Mouse (Mus musculus) hindbrain, embryonic 12.5 days (tissue): Measurements from ENCODE around the gene Pdrg1. TPM values are rescaled to one million over a fixed set of nuclear protein-coding genes. Genes with fewer than 3 reads are reported as not detected.

Experiments used
- ATAC-seq: fragments of 200-750 bp; cut with Nextera tagmentation; 2 replicates; pipeline ENCODE4 v1.8.0; 2017; ENCODE audit warnings: moderate TSS enrichment; ENCODE audit not compliant: low FRiP score
- H3K27ac ChIP-seq: fragments of 300-500 bp; sonication (generic); 2 replicates; pipeline ENCODE4 v1.5.1; 2016; ENCODE audit warnings: mild to moderate bottlenecking
- H3K27me3 ChIP-seq: fragments of 300-500 bp; sonication (generic); 2 replicates; pipeline ENCODE4 v1.6.1; 2016; ENCODE audit warnings: mild to moderate bottlenecking
- H3K36me3 ChIP-seq: fragments of 300-500 bp; sonication (generic); 2 replicates; pipeline ENCODE4 v1.6.1; 2016; ENCODE audit warnings: mild to moderate bottlenecking
- H3K4me1 ChIP-seq: fragments of 300-500 bp; sonication (generic); 2 replicates; pipeline ENCODE4 v1.6.1; 2016
- H3K4me2 ChIP-seq: fragments of 300-500 bp; sonication (generic); replicated peaks from 2 replicates; pipeline ENCODE4 v1.6.1; 2016; ENCODE audit warnings: mild to moderate bottlenecking
- H3K4me3 ChIP-seq: fragments of 300-500 bp; sonication (generic); 2 replicates; pipeline ENCODE4 v1.5.1; 2016; ENCODE audit warnings: mild to moderate bottlenecking
- H3K9ac ChIP-seq: fragments of 300-500 bp; sonication (generic); 2 replicates; pipeline ENCODE4 v1.6.1; 2016; ENCODE audit warnings: mild to moderate bottlenecking, moderate library complexity
- H3K9me3 ChIP-seq: fragments of 300-500 bp; sonication (generic); replicated peaks from 2 replicates; pipeline ENCODE4 v1.6.1; 2016; ENCODE audit warnings: mild to moderate bottlenecking
- WGBS: fragments of 180-500 bp; shearing (Covaris S2); methylation state at CpG from one replicate; pipeline ENCODE4 v1.1.7; 2016; 5-methylcytosine and 5-hydroxymethylcytosine counted together
- polyA plus RNA-seq: library from polyadenylated mRNA; unstranded; fragments of >200 nt; fragmentation: Nextera tagmentation; extraction: Ambion mirVana; gene quantifications from 2 replicates; pipeline ENCODE4 v1.2.1, GENCODE M21; 2016

Pdrg1 gene
- polyA plus RNA-seq, 1 experiment from 2014 or later = 131 TPM

GRCm38 (mm10) chr2:152997046-152997445 is 18.2 kb downstream of the Pdrg1 start:
- H3K4me3 ChIP-seq = no peak overlapping the region
- no peak overlapping the region for H3K4me2 ChIP-seq
- no peaks in the 10 kb centered on the region for H3K9me3 ChIP-seq
- 62% methylated on average over 4 of the region's 4 CpGs for WGBS
- no peak overlapping the region for H3K9ac ChIP-seq
- no peak overlapping the region for H3K27ac ChIP-seq
- H3K36me3 ChIP-seq = no peaks in the 10 kb centered on the region
- H3K4me1 ChIP-seq = no peaks in the 10 kb centered on the region
- no peak for ATAC-seq
- no peaks in the 10 kb centered on the region for H3K27me3 ChIP-seq

- Histone ChIP-seq H3K4me2 (no peak overlapping the region), H3K27ac (no peak overlapping the region), H3K27me3 (peaks cover 4% of the 10 kb centered on the region; the same call in 1 of the 2 replicates), H3K9ac (no peak overlapping the region), H3K4me1 (no peaks in the 10 kb centered on the region), H3K36me3 (no peaks in the 10 kb centered on the region), H3K4me3 (no peak overlapping the region), H3K9me3 (no peaks in the 10 kb centered on the region)
- no peak for ATAC-seq
- WGBS = 92% methylated on average over 9 of the region's 9 CpGs
These were observed 23.7 kb downstream of the Pdrg1 start for GRCm38 (mm10) chr2:152991529-152991928.

GRCm38 (mm10) chr2:152985582-152985981 is 29.6 kb downstream of the Pdrg1 start:
- Histone ChIP-seq H3K4me1 (no peaks in the 10 kb centered on the region), H3K9me3 (no peaks in the 10 kb centered on the region), H3K4me3 (no peak overlapping the region), H3K27me3 (peaks cover 4% of the 10 kb centered on the region; the same call in 1 of the 2 replicates), H3K9ac (no peak overlapping the region), H3K36me3 (no peaks in the 10 kb centered on the region), H3K27ac (no peak overlapping the region), H3K4me2 (no peak overlapping the region)
- ATAC-seq = peak; percentile 64
- 53% methylated on average over 1 of the region's 1 CpGs for WGBS

DNA sequence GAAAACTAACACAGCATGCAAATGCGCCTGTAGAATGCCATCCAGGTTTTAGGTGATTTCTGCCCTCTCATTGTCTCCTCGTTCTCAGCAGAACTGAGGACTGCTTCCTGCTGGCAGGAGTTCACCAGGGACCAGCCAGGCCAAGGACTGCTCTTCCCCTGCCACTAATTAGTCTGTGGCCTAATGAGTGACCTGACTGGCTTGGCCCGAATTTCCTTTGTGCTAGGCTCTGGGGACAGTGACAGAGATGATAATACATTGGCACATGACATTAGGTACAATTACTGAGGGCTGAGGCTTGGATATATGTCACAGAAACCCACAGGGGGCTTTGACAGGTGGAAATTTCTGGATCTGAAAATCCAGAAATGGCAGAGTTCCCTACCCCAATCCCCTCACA is 38.2 kb downstream of the Pdrg1 start:
- no peak overlapping the region for H3K4me3 ChIP-seq
- H3K4me2 ChIP-seq = no peak overlapping the region
- no peaks in the 10 kb centered on the region for H3K36me3 ChIP-seq
- WGBS = 63% methylated on average over 3 of the region's 3 CpGs
- H3K27me3 ChIP-seq = no peaks in the 10 kb centered on the region; the same call in 1 of the 2 replicates
- no peaks in the 10 kb centered on the region for H3K9me3 ChIP-seq
- no peak overlapping the region for H3K9ac ChIP-seq
- no peaks in the 10 kb centered on the region for H3K4me1 ChIP-seq
- H3K27ac ChIP-seq = no peak overlapping the region
- no peak for ATAC-seq

GRCm38 (mm10) chr2:152965555-152965954 is 49.7 kb downstream of the Pdrg1 start:
- no peaks in the 10 kb centered on the region for H3K27me3 ChIP-seq
- H3K4me2 ChIP-seq = no peak overlapping the region
- no peaks in the 10 kb centered on the region for H3K36me3 ChIP-seq
- 0 out of 2 replicates have a peak, but pooled peaks cover 3% of the 10 kb centered on the region for H3K4me1 ChIP-seq
- H3K9ac ChIP-seq = no peak overlapping the region
- H3K27ac ChIP-seq = no peak overlapping the region
- no peaks in the 10 kb centered on the region for H3K9me3 ChIP-seq
- 65% methylated on average over 4 of the region's 4 CpGs for WGBS
- no peak overlapping the region for H3K4me3 ChIP-seq
- ATAC-seq = no peak

DNA sequence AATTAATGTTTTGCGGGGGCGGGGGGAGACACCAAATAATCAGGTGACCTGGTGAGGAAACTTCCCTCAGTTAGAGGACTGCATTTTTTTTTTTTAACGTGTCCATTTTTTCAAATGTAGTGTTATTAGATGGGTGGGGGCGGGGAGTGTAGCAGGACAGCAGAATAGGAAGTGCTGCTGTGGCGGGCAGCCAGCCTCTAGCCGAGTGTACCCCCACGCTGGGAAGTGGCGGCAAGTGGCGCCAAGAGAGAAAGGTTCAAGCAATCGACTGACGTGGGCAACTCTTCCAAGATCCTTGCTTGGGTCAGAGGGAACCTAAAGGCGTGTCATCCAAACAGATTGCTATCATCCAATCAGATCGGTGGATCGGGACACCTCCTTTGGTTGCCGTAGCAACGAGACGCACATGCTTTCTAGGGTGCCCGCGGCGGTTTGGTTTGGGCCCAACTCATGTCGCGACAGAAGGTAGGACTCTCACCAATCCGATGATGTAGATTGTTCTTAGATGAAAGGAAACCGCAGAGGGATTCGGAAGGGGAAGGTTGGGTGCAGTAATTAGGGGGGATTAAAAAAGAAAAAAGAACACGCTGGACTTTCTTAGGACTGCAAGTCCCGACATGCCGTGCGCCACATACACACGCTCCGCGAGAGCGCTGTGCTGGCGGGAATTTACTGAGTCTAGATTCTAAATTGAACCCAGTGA is 53.0 kb downstream of the Pdrg1 start, which contains the start of gene Ttll9:
Ttll9 (plus strand) TSS at position 395 of the 703 bp plus-strand sequence.
- Histone ChIP-seq H3K4me3 (peak within 1 kb of the TSS; percentile 44), H3K4me2 (peak within 1 kb of the TSS; percentile 73), H3K4me1 (0 out of 2 replicates have a peak, but pooled peaks cover 3% of the 10 kb centered on the region), H3K9ac (peak within 1 kb of the TSS; percentile 56), H3K36me3 (no peaks in the 10 kb centered on the region), H3K27ac (no peak within 1 kb of the TSS), H3K27me3 (no peaks in the 10 kb centered on the region; the same call in none of the 2 replicates), H3K9me3 (no peaks in the 10 kb centered on the region)
- WGBS = 3% methylated on average over 34 of the region's 34 CpGs
- ATAC-seq = peak; percentile 96

Other genes starting within 250 kb of the Pdrg1 start
- 155 and 166 TPM in 2 replicates for gene Bcl2l1, start 183.7 kb downstream of the Pdrg1 start, polyA plus RNA-seq
- 81.5 and 87.9 TPM in 2 replicates for gene Tpx2, start 167.5 kb downstream of the Pdrg1 start, polyA plus RNA-seq
- gene Mylk2, start 104.1 kb downstream of the Pdrg1 start, polyA plus RNA-seq = 0.10 TPM in 1 of 2 replicates, not detected in the other
- gene Foxs1, start 82.2 kb downstream of the Pdrg1 start, polyA plus RNA-seq = 1.3 and 2.5 TPM in 2 replicates
- 2.8 and 2.9 TPM in 2 replicates for gene Dusp15, start 63.7 kb downstream of the Pdrg1 start, polyA plus RNA-seq
- gene Ttll9, start 52.9 kb downstream of the Pdrg1 start, polyA plus RNA-seq = 2.4 and 3.9 TPM in 2 replicates
- gene Xkr7, start 16.4 kb upstream of the Pdrg1 start, polyA plus RNA-seq = 1.7 and 2.0 TPM in 2 replicates
- gene Ccm2l, start 50.5 kb upstream of the Pdrg1 start, polyA plus RNA-seq = 2.8 and 3.3 TPM in 2 replicates
- gene Hck, start 93.0 kb upstream of the Pdrg1 start, polyA plus RNA-seq = 2.9 and 3.5 TPM in 2 replicates
- gene Tm9sf4, start 145.9 kb upstream of the Pdrg1 start, polyA plus RNA-seq = 83.9 and 84.7 TPM in 2 replicates
- gene Tspyl3, start 210.0 kb upstream of the Pdrg1 start, polyA plus RNA-seq = 13.7 and 14.9 TPM in 2 replicates
- gene Plagl2, start 226.0 kb upstream of the Pdrg1 start, polyA plus RNA-seq = 15.5 and 19.0 TPM in 2 replicates
- gene Pofut1, start 226.1 kb upstream of the Pdrg1 start, polyA plus RNA-seq = 5.4 and 5.6 TPM in 2 replicates